Mouse (Mus musculus) liver, adult 2 months (tissue): Measurements from ENCODE around the gene Igf2r. TPM values are rescaled to one million over a fixed set of nuclear protein-coding genes. Genes with fewer than 3 reads are reported as not detected.

ENCODE experiments used
- DNase-seq: peaks from one replicate; pipeline ENCODE4 v3.0.0-alpha.2; 2011; ENCODE audit warnings: low read depth, low spot score; ENCODE audit errors: extremely low read depth
- H3K27ac ChIP-seq: fragments of 200-500 bp; replicated peaks from 2 replicates; pipeline ENCODE4 v1.5.1; 2012; ENCODE audit warnings: low read depth, mild to moderate bottlenecking, control low read depth, inconsistent platforms, low read length; ENCODE audit not compliant: insufficient read depth
- H3K27me3 ChIP-seq: fragments of 200-500 bp; 2 replicates; pipeline ENCODE4 v1.6.1; 2012; ENCODE audit warnings: mild to moderate bottlenecking, moderate library complexity, low read length, inconsistent platforms; ENCODE audit not compliant: control insufficient read depth, insufficient read depth
- H3K36me3 ChIP-seq: fragments of 200-500 bp; 2 replicates; pipeline ENCODE4 v1.6.1; 2012; ENCODE audit warnings: low read length, inconsistent platforms; ENCODE audit not compliant: control insufficient read depth, insufficient read depth
- H3K4me1 ChIP-seq: fragments of 200-500 bp; 2 replicates; pipeline ENCODE4 v1.6.1; 2011; ENCODE audit warnings: low read length; ENCODE audit not compliant: control insufficient read depth, insufficient read depth
- H3K4me3 ChIP-seq: fragments of 200-500 bp; 2 replicates; pipeline ENCODE4 v1.5.1; 2011; ENCODE audit warnings: low read depth, mild to moderate bottlenecking, control low read depth, low read length, moderate library complexity; ENCODE audit not compliant: insufficient read depth
- H3K79me2 ChIP-seq: fragments of 200-500 bp; 2 replicates; pipeline ENCODE4 v1.6.1; 2012; ENCODE audit warnings: inconsistent platforms, mild to moderate bottlenecking, low read length, moderate library complexity; ENCODE audit not compliant: control insufficient read depth, insufficient read depth
- H3K9ac ChIP-seq: fragments of 200-500 bp; 2 replicates; pipeline ENCODE4 v1.6.1; 2012; ENCODE audit warnings: low read depth, mild to moderate bottlenecking, control low read depth, inconsistent platforms, low read length
- CTCF ChIP-seq: fragments of 200-500 bp; IDR thresholded peaks from 2 replicates; pipeline ENCODE4 v1.5.1; 2011; ENCODE audit warnings: low read depth, low read length, control low read depth
- POLR2A ChIP-seq: fragments of 200-500 bp; IDR thresholded peaks from 2 replicates; pipeline ENCODE4 v1.6.1; 2011; ENCODE audit warnings: low read length, control low read depth; ENCODE audit not compliant: insufficient read depth; ENCODE audit errors: extremely low read depth
- WGBS: fragments of 180-500 bp; shearing (Covaris S2); methylation state at CpG from one replicate; pipeline ENCODE4 v1.1.7; 2018; 5-methylcytosine and 5-hydroxymethylcytosine counted together
- polyA plus RNA-seq: library from polyadenylated mRNA; depleted of rRNA; stranded (reverse); fragments of >200 nt; gene quantifications from 2 replicates; pipeline ENCODE4 v1.2.3, GENCODE M21; 2012
- total RNA-seq: library from RNA; depleted of rRNA; stranded (reverse); fragments of >200 nt; gene quantifications from 2 replicates; pipeline ENCODE4 v1.2.3, GENCODE M21; 2014

Gene Igf2r
- total and polyA plus RNA-seq, 2 experiments, result 8.0 to 22.3 TPM

DNA sequence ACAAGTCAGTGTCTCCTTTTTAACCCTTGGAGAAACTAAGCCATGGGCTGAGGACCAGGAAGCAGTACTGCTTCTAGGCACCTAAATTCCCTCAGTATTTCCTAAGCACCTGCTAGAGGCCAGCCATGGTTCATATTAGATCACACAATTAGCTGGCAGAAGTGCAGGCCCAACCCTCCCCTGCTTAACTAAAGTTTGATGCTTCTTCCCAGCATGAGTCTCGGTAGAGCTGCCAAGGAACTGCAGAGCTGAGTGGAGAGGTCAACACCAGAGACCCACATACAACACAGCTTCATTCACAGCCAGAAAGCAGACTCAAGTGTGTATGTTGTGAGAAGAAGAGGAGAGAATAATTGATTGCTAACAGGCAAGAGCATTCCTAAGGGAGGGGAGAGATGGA lies 40.9 kb downstream of the Igf2r start:
- Histone ChIP-seq H3K27me3 (no peaks in the 10 kb centered on the region), H3K4me3 (no peak overlapping the region), H3K36me3 (no peaks in the 10 kb centered on the region), H3K27ac (no peak overlapping the region), H3K9ac (no peak overlapping the region), H3K79me2 (no peaks in the 10 kb centered on the region), H3K4me1 (no peaks in the 10 kb centered on the region)
- DNase-seq, result no peak
- TF ChIP-seq POLR2A, result no peak
- TF ChIP-seq CTCF, result no peak
- WGBS, result 67% methylated on average over 1 of the region's 1 CpGs

GRCm38 (mm10) chr17:12727748-12728147 lies 41.7 kb downstream of the Igf2r start:
- 82% methylated on average over 3 of the region's 3 CpGs for WGBS
- TF ChIP-seq POLR2A, result no peak
- TF ChIP-seq CTCF, result no peak
- no peaks in the 10 kb centered on the region for H3K27me3 ChIP-seq
- H3K4me1 ChIP-seq, result no peaks in the 10 kb centered on the region
- no peak overlapping the region for H3K4me3 ChIP-seq
- no peaks in the 10 kb centered on the region for H3K36me3 ChIP-seq
- no peak overlapping the region for H3K27ac ChIP-seq
- DNase-seq, result no peak
- no peak overlapping the region for H3K9ac ChIP-seq
- H3K79me2 ChIP-seq, result no peaks in the 10 kb centered on the region

DNA sequence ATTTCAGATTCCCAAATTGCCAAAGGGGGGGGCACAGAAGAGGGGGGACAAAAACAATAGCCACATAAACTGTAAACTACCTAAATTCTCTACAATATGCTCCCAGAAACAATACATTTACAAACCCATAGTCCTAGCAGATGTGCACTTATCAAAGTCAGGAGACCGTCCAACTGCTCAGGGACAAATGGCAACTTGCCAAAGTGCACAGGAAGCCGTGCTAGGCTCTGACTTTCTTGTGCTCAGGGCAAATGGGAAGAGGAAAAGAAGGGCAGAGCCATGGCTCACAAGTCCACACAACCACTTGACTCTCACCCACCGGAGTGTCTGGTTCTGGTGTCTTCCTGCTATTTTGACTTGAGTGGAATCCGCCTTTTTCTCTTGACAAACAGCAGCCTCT lies 43.6 kb downstream of the Igf2r start:
- TF ChIP-seq POLR2A (no peak), CTCF (no peak)
- WGBS, result 26% methylated on average over 4 of the region's 4 CpGs
- Histone ChIP-seq H3K36me3 (no peaks in the 10 kb centered on the region; the same call in 1 of the 2 replicates), H3K4me3 (no peak overlapping the region), H3K27me3 (no peaks in the 10 kb centered on the region), H3K27ac (no peak overlapping the region), H3K79me2 (no peaks in the 10 kb centered on the region), H3K9ac (no peak overlapping the region), H3K4me1 (no peaks in the 10 kb centered on the region)
- peak; percentile 64 for DNase-seq

DNA sequence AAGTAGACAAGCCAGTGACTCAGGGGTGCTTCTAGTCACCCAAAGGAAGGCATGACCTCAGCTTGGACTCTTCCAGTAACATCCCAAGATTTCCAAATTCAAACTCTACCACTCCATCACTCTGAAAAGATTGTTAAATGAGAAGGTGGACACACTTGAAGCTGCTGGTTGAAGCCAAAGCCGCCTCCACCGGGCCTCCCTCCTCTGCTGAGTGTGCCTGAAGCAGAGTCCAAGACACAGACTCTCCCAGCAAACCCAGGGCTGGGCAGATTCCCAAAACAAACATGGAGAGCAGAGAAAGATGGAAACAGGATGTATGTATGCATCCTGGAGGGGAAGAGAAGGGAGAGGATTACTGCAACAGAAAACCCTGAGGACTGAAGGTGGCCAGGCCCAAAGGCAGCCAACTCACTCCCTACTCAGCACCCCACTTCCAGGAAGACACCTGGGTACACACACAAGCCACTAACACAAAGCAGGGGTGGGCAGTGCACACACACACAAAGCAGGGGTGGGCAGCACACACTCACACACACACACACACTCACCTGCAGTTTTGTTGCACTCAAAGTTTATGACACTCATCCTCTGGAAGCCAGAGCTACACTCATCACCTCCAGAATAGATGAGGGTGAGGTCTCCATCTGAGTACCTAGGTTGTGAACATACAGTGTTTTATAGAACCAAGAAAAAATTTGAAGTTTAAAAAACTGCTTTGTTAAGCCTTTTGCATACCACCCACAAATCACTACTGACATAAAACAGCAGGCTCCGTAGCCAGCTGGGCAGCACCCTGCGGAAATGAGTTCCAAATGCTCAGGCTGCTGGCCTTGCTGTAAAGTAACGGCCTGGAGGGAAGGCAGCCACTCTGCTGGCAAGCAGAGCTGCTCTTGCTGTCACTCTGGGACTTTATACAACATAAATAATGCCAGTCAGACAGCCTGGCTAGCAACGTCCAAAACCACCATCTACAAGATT lies 44.4 kb downstream of the Igf2r start:
- Histone ChIP-seq H3K79me2 (no peaks in the 10 kb centered on the region), H3K4me3 (no peak overlapping the region), H3K4me1 (no peaks in the 10 kb centered on the region), H3K27me3 (no peaks in the 10 kb centered on the region), H3K36me3 (no peaks in the 10 kb centered on the region; the same call in 1 of the 2 replicates), H3K9ac (no peak overlapping the region), H3K27ac (no peak overlapping the region)
- whole genome bisulfite sequencing, result 45% methylated on average over 6 of the region's 6 CpGs
- DNase-seq, result peak; percentile 15
- TF ChIP-seq CTCF (no peak), POLR2A (no peak)

- DNase-seq, result no peak
- Histone ChIP-seq H3K36me3 (no peaks in the 10 kb centered on the region; the same call in 1 of the 2 replicates), H3K27ac (no peak overlapping the region), H3K9ac (no peak overlapping the region), H3K79me2 (no peaks in the 10 kb centered on the region), H3K4me1 (no peaks in the 10 kb centered on the region), H3K27me3 (no peaks in the 10 kb centered on the region), H3K4me3 (no peak overlapping the region)
- 76% methylated on average over 5 of the region's 5 CpGs for WGBS
- TF ChIP-seq POLR2A (no peak), CTCF (no peak)
These were observed 45.3 kb downstream of the Igf2r start for GRCm38 (mm10) chr17:12723986-12724766.
